Mouse (Mus musculus): ENCODE measurements around the gene Acsm2. TPM values are rescaled to one million over a fixed set of nuclear protein-coding genes. Genes with fewer than 3 reads are reported as not detected.
"Not testable (repeated sequence)": the region's sequence is repeated elsewhere in the genome, so short reads cannot be mapped to it uniquely, and the experiment has no call there.

Gene Acsm2
- total RNA-seq, 2 experiments from 2014 or later, result not detected

DNA sequence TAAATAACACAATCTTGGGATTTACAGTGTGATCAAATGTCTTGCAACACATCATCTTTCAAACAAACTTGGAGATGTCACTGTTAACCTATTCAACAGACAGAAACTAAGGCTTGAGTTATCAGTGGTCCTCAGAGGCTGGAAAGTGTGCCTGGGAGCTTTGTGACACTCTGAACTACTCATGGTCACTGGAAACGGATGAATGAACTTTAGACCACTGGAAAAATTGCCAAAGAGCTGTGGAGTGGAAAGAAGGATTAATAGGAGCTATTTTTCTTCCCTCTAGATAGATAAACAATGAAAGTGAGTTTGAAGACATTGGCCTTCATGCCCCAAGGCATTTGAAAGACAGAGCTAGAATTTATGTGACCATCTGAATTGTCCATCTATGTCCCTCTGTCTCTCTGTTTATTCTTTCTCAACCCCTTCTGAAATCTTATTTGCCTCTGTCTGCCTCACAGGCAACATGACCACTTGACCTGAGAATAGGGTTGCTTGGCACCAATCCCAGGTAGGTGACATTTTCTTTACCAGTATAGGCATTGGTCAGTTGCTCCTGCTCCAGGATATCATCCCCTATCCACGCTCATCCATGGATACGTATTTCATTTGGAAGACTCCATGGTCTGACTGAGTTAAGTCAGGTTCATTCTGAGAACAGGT lies 5.8 kb downstream of the Acsm2 start:
- no peak for ATAC-seq (replicated peaks; ENCODE audit: low FRiP score, poor library complexity, severe bottlenecking)

- no peak for ATAC-seq (replicated peaks; ENCODE audit: low FRiP score, poor library complexity, severe bottlenecking)
These were observed 6.3 kb downstream of the Acsm2 start for GRCm38 (mm10) chr7:119560452-119560835.

- no peak for ATAC-seq (replicated peaks; ENCODE audit: low FRiP score, poor library complexity, severe bottlenecking)
These were observed 7.3 kb downstream of the Acsm2 start for GRCm38 (mm10) chr7:119561441-119561840.

- ATAC-seq (replicated peaks; ENCODE audit: low FRiP score, poor library complexity, severe bottlenecking), result not testable (repeated sequence)
These were observed 8.3 kb downstream of the Acsm2 start for GRCm38 (mm10) chr7:119562476-119562875.

GRCm38 (mm10) chr7:119594530-119595107 lies 40.5 kb downstream of the Acsm2 start:
- no peak for ATAC-seq (replicated peaks; ENCODE audit: low FRiP score, poor library complexity, severe bottlenecking)

- ATAC-seq (replicated peaks; ENCODE audit: low FRiP score, poor library complexity, severe bottlenecking), result no peak
These were observed 41.2 kb downstream of the Acsm2 start for GRCm38 (mm10) chr7:119595306-119595705.

DNA sequence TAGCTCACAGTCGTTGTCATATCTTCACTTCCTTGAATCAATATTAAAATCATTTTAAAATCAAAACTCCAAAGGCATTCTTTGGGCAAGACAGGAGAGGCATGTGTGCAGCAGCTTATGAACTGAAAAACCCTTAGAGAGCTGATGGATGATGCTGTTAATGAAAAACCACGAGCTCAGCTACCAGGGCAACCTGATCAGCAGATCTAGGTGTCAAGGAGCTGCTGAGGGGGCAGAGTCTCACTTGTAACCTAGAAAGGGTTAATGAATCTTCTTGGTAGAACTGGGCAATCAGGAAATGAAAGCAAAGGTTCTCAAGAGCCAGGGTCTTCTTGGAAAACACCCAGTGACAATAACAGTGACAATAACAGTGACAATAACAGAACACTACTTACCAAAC lies 42.4 kb downstream of the Acsm2 start:
- no peak for ATAC-seq (replicated peaks; ENCODE audit: low FRiP score, poor library complexity, severe bottlenecking)

GRCm38 (mm10) chr7:119601195-119601953 lies 47.2 kb downstream of the Acsm2 start:
- no peak for ATAC-seq (replicated peaks; ENCODE audit: low FRiP score, poor library complexity, severe bottlenecking)

- ATAC-seq (replicated peaks; ENCODE audit: low FRiP score, poor library complexity, severe bottlenecking), result no peak
These were observed 47.8 kb downstream of the Acsm2 start for GRCm38 (mm10) chr7:119601954-119602317.

DNA sequence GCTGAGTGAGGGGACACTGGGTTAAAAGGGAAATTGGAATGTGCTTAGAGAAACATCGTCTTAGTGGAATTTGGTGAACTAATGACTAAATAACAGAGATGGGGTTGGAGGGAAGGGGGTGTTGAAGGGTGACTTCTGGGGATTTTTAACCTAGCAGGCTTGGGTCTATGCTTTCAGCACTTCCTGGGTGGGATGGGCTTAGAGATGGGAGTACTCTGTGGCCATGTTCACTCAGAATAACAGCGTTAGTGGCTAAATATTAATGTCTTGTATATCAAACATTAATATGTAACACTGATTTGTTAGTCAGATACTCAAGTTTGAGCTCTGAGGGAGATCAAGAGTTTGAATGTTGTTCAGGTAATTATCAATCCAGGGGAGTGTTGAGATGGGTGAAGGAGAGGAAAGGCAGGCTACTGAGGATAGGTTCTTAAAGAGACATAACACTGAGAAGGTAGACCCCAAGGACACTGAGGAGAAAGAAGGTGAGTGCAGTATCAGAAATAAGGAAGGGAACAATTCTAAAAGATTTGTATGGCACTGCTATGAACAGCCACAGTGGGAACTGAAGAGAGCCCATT lies 50.9 kb downstream of the Acsm2 start:
- ATAC-seq (replicated peaks; ENCODE audit: low FRiP score, poor library complexity, severe bottlenecking), result no peak

DNA sequence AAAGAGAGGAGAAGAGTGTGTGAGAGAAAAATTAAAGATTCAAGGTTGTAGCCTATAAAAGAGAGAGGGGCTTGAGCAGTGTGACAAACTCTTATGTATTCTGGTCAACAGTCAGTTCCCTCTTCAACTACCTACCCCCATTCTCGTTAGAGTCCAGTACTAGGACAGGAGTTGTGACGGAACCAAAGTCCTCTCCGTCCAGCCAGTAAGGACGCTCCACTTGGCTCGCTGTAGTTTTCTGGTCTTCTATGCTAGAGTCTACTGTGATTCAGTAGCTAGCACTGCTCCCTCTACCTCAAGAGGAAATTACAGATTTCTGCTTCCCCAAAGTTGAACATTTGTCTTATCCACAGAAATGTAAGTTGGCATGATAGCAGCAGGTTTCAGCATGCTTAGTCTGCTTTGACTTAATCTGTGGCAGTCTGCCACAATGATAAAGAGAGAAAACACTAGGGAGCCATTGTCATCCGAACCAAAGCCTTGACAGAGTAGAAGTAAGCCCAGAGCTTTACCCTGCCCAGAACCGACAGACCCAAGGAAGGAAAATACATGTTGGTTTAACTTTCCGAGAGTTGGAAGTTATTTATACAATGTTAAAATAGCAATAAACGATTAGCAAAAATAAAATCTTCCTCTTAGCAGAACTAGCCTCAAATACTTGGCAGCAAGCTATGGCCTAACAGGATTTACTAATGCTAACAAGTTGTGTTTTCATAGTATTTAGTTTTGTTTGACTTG lies 52.0 kb downstream of the Acsm2 start:
- no peak for ATAC-seq (replicated peaks; ENCODE audit: low FRiP score, poor library complexity, severe bottlenecking)

GRCm38 (mm10) chr7:119606664-119607076 lies 52.5 kb downstream of the Acsm2 start, which contains the start of gene Acsm1:
Gene Acsm1, plus strand, starts transcription at chr7:119607026.
- ATAC-seq (replicated peaks; ENCODE audit: low FRiP score, poor library complexity, severe bottlenecking), result no peak

DNA sequence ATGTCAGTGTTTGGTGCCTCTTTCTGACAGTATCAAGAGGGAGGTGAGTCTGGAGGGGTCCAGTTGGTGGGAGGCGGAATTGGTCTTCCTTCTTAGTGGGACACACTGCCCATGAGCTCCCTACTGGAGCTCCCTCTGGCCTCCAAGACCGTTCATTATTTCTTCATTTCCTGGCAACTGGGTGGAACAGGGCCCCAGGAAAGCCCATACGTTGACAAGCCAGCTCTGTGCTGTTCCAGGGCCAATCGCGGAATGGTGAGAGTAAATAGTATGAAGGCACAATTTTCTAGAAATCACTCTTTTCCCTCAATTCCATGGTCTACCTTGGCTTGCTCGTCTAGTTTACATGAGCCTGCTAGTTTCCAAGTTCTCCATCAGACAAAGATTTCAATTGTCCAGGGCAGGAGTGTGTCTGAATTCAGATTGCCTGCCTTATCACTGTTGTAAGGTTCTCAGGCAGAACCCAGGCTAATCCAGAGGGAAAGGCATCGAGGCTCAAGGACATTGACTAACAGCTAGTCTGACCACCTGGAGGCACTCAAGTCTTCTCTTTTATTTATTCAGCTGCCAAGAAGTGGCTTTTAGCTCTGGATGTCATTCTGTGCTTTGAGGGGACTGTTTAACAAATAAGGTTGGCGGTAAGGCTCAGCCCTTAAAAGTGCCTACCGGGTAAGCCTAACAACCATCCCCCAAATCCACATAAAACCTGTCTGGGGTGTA lies 53.8 kb downstream of the Acsm2 start:
- no peak for ATAC-seq (replicated peaks; ENCODE audit: low FRiP score, poor library complexity, severe bottlenecking)

GRCm38 (mm10) chr7:119616531-119616930 lies 62.4 kb downstream of the Acsm2 start:
- ATAC-seq (replicated peaks; ENCODE audit: low FRiP score, poor library complexity, severe bottlenecking), result no peak

GRCm38 (mm10) chr7:119617593-119617992 lies 63.5 kb downstream of the Acsm2 start:
- no peak for ATAC-seq (replicated peaks; ENCODE audit: low FRiP score, poor library complexity, severe bottlenecking)

DNA sequence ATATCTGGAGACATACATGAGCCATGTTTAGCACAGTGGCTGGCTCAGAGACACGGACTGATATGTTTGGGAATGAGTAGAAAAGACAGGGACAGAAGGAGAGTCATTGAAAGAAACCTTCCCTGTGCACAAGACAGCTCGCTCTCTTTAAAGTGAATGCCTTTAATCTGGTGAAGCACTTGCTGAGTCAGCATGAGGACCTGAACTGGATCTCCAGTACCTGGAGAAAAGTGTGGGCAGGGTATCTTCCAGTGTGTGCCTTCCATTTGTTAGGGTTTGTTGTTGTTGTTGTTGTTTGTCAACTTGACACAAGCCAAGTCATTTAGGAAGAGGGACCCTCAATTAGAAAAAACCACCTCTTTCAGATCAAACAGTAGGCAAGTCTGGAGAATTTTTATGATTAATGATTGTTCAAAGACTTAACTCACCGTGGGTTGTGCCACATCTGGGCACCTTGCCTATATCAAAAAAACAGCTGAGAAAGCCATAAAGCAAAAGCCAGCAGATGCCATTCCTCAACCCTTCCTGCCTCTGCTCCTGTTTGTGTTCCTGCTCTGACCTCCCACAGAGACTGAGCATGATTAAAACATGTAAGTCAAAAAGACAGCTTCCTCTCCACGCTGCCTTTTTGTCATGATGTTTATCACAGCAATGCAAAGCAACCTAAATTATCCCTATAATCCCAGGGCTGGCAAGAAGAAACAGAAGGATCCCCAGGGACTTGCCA lies 64.2 kb downstream of the Acsm2 start:
- ATAC-seq (replicated peaks; ENCODE audit: low FRiP score, poor library complexity, severe bottlenecking), result no peak

DNA sequence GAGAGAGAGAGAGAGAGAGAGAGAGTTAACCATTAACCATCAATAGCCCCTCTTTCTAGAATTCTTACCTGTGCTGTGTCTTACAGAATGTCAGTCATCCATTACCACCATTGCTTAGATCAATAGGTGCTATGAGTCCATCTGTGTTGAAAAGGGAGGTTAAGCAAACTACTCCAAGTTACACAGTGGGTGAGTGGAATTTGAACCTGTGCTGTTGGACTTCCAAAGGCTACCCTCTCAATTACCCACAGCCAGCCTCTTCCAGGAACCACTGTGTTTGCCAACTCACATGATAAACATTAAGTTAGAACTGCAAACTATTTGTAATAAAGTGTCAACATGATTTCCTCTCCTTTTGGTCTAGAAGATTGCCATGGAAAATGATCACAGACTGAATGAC lies 66.0 kb downstream of the Acsm2 start:
- no peak for ATAC-seq (replicated peaks; ENCODE audit: low FRiP score, poor library complexity, severe bottlenecking)

DNA sequence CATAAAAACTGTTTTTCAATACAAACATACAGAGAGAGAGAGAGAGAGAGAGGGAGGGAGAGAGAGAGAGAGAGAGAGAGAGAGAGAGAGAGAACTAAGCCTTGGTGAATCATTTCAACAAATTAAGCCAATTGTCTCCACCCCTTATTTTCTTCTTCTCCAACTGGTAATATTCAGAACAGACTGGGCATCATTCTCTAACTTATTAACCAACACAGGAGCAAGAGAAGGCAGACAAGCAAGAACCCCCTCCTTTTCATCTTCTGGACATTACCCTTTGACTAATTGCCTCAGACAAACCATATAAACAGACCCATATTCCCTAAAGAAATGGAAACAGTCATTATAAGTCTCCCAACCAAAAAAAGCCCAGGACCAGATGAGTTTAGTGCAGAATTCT lies 84.6 kb downstream of the Acsm2 start:
- no peak for ATAC-seq (replicated peaks; ENCODE audit: low FRiP score, poor library complexity, severe bottlenecking)

GRCm38 (mm10) chr7:119642307-119642706 lies 88.2 kb downstream of the Acsm2 start:
- ATAC-seq (replicated peaks; ENCODE audit: low FRiP score, poor library complexity, severe bottlenecking), result no peak
